Mouse (Mus musculus) heart, embryonic 12.5 days (tissue): Measurements from ENCODE around the gene Nrap. TPM values are rescaled to one million over a fixed set of nuclear protein-coding genes. Genes with fewer than 3 reads are reported as not detected.
A peak's percentile ranks its signal among the peaks of the same experiment; 100 is the strongest.

Source experiments
- ATAC-seq: fragments of 200-750 bp; cut with Nextera tagmentation; 2 replicates; pipeline ENCODE4 v1.8.0; 2017; ENCODE audit warnings: moderate TSS enrichment, moderate library complexity; ENCODE audit not compliant: insufficient number of reproducible peaks, low FRiP score
- H3K27ac ChIP-seq: fragments of 300-500 bp; sonication (generic); 2 replicates; pipeline ENCODE4 v1.5.1; 2016; ENCODE audit warnings: mild to moderate bottlenecking, moderate library complexity; ENCODE audit not compliant: poor library complexity, severe bottlenecking
- H3K27me3 ChIP-seq: fragments of 300-500 bp; sonication (generic); replicated peaks from 2 replicates; pipeline ENCODE4 v1.6.1; 2016; ENCODE audit warnings: mild to moderate bottlenecking, moderate library complexity
- H3K36me3 ChIP-seq: fragments of 300-500 bp; sonication (generic); 2 replicates; pipeline ENCODE4 v1.6.1; 2016; ENCODE audit warnings: mild to moderate bottlenecking, moderate library complexity
- H3K4me1 ChIP-seq: fragments of 300-500 bp; sonication (generic); replicated peaks from 2 replicates; pipeline ENCODE4 v1.6.1; 2016; ENCODE audit warnings: mild to moderate bottlenecking
- H3K4me2 ChIP-seq: fragments of 300-500 bp; sonication (generic); 2 replicates; pipeline ENCODE4 v1.6.1; 2016; ENCODE audit warnings: mild to moderate bottlenecking, moderate library complexity
- H3K4me3 ChIP-seq: fragments of 300-500 bp; sonication (generic); 2 replicates; pipeline ENCODE4 v1.5.1; 2016; ENCODE audit warnings: mild to moderate bottlenecking
- H3K9ac ChIP-seq: fragments of 300-500 bp; sonication (generic); 2 replicates; pipeline ENCODE4 v1.6.1; 2016; ENCODE audit warnings: mild to moderate bottlenecking, moderate library complexity
- H3K9me3 ChIP-seq: fragments of 300-500 bp; sonication (generic); replicated peaks from 2 replicates; pipeline ENCODE4 v1.6.1; 2016; ENCODE audit warnings: mild to moderate bottlenecking, moderate library complexity
- WGBS: fragments of 180-500 bp; shearing (Covaris S2); methylation state at CpG from one replicate; pipeline ENCODE4 v1.1.7; 2016; 5-methylcytosine and 5-hydroxymethylcytosine counted together
- polyA plus RNA-seq: library from polyadenylated mRNA; unstranded; fragments of >200 nt; fragmentation: Nextera tagmentation; extraction: Ambion mirVana; gene quantifications from 2 replicates; pipeline ENCODE4 v1.2.1, GENCODE M21; 2016

Gene Nrap
- polyA plus RNA-seq, 1 experiment from 2014 or later: 23.2 TPM

DNA sequence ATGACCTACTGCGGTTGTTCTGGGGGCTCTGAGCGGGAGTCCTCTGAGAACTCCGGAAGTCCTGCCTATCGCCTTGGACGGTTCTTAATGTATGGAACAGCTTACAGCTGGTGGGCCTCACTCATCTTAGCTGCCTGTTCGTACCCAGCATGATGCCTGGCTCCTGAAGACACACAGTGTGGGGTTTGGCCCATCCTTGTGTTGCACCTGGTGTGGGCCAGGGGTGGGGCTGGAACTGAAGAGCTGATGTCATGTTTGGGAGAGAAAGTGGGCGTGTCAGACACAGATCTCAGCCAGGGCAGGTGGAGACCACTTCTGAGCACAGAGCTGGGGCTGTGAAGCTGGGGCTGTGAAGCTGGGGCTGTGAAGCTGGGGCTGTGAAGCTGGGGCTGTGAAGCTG is 9.5 kb downstream of the Nrap start:
- ATAC-seq: 0 out of 2 replicates have a peak, but pooled peaks have one; percentile 16
- no peaks in the 10 kb centered on the region for H3K27me3 ChIP-seq
- peaks cover 22% of the 10 kb centered on the region for H3K4me1 ChIP-seq
- H3K27ac ChIP-seq: no peak overlapping the region
- WGBS: 79% methylated on average over 7 of the region's 7 CpGs
- peaks cover 36% of the 10 kb centered on the region for H3K36me3 ChIP-seq
- 0 out of 2 replicates have a peak, but pooled peaks cover 5% of the 10 kb centered on the region for H3K9me3 ChIP-seq
- no peak overlapping the region for H3K4me3 ChIP-seq
- no peak overlapping the region for H3K4me2 ChIP-seq
- no peak overlapping the region for H3K9ac ChIP-seq

DNA sequence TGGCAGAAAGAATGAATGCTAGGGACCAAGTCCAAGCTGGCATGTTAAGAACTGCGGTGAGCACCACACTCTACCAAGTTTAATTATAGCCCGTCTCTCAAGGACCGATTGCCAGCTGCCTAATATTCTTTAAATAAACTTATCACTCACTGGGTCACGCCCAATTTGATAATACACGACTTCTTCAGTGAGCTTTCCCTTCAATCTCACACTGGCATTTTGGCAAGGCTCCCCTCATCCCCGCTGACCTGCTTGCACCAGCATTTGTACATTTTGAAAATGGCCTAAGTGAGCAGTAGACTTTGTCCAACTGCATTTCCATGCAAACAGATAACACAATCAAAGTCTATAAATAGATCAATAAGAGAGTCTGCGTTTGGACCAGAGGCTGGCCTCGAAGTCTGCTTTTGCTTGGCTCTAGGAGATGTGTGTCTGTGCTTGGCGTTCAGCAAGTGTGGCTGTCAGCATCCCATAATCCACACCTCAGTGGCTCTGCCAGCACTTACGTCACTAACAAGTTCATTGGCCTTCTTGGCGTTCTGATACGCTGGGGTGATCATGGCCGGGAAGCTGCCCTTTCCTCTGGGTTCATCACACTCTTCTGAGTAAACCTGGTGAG is 11.2 kb downstream of the Nrap start:
- H3K27ac ChIP-seq: peak overlapping the region; percentile 84
- H3K4me2 ChIP-seq: peak overlapping the region; percentile 8; the same call in 1 of the 2 replicates
- no peak overlapping the region for H3K4me3 ChIP-seq
- WGBS: 32% methylated on average over 13 of the region's 13 CpGs
- H3K9ac ChIP-seq: no peak overlapping the region
- peak; percentile 67 for ATAC-seq
- H3K36me3 ChIP-seq: peaks cover 29% of the 10 kb centered on the region
- H3K27me3 ChIP-seq: no peaks in the 10 kb centered on the region
- H3K9me3 ChIP-seq: 0 out of 2 replicates have a peak, but pooled peaks cover 5% of the 10 kb centered on the region
- peaks cover 22% of the 10 kb centered on the region for H3K4me1 ChIP-seq

DNA sequence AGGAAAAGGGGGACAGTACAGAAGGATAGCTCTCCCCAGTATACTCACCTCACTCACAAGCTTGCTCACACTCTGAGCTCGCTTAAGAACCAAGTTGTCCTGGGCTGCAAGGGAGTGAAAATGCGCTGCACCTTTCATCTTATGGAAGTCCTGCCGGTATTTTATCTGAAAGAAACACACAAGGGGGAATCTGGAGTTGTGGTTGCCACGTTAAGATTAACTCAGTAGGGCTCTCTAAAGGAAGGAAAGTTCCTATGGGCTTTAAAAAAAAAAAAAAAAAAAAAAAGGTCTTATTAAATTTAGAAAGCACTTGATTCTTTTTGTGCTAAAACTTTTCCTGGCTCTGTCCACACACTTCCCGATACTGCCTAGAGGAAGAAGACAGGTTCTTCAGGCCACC is 11.8 kb downstream of the Nrap start:
- H3K9ac ChIP-seq: no peak overlapping the region
- no peaks in the 10 kb centered on the region for H3K27me3 ChIP-seq
- 0 out of 2 replicates have a peak, but pooled peaks cover 5% of the 10 kb centered on the region for H3K9me3 ChIP-seq
- H3K27ac ChIP-seq: peak overlapping the region; percentile 84
- H3K36me3 ChIP-seq: peaks cover 25% of the 10 kb centered on the region
- no peak overlapping the region for H3K4me3 ChIP-seq
- 57% methylated on average over 5 of the region's 5 CpGs for WGBS
- no peak for ATAC-seq
- peak overlapping the region; percentile 8; the same call in 1 of the 2 replicates for H3K4me2 ChIP-seq
- H3K4me1 ChIP-seq: peaks cover 22% of the 10 kb centered on the region

DNA sequence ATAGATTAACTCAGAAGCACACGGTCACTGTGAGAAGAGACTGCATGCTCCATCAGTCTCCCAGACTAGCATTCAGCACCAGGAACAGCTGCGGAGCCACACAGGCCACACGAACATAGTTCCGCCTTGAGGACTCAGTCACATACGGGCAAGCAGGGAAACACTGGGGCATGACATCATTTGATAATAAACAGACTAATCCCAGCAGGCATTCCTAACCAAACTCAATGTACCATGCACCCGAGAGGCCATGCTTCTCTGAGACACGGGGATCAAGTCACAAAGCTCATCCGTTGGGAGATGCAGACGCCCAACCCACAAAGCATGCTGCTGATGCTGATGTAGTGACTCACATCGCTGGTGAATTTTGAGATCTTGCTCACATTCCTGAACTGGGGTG is 15.8 kb downstream of the Nrap start:
- H3K27me3 ChIP-seq: no peaks in the 10 kb centered on the region
- 43% methylated on average over 10 of the region's 10 CpGs for WGBS
- H3K9ac ChIP-seq: no peak overlapping the region
- peaks cover 28% of the 10 kb centered on the region for H3K36me3 ChIP-seq
- no peak overlapping the region for H3K4me3 ChIP-seq
- peaks cover 12% of the 10 kb centered on the region for H3K4me1 ChIP-seq
- no peak overlapping the region for H3K4me2 ChIP-seq
- no peak overlapping the region for H3K27ac ChIP-seq
- 0 out of 2 replicates have a peak, but pooled peaks cover 5% of the 10 kb centered on the region for H3K9me3 ChIP-seq
- no peak for ATAC-seq

DNA sequence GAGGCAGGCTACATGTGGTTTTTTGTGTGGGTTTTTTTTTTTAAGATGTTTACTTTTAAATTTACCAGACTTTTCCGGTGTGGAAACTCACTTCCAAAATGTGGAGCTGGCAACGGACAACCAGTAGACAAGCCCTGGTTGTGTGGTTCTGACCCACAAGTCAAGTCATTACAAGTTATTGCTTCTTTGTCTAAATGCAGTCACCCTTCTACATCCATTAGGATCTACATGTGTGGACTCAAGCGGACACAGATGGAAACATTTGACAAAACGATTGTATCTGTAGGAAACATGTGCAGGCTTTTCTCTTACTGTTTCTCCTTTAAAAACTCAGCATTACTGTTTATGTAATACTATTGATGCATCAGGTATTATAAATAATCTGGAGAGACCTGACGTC is 16.6 kb downstream of the Nrap start:
- no peak for ATAC-seq
- H3K9ac ChIP-seq: no peak overlapping the region
- 89% methylated on average over 5 of the region's 5 CpGs for whole genome bisulfite sequencing
- no peaks in the 10 kb centered on the region for H3K27me3 ChIP-seq
- H3K4me1 ChIP-seq: peaks cover 4% of the 10 kb centered on the region
- H3K4me3 ChIP-seq: no peak overlapping the region
- no peak overlapping the region for H3K4me2 ChIP-seq
- peaks cover 34% of the 10 kb centered on the region for H3K36me3 ChIP-seq
- no peak overlapping the region for H3K27ac ChIP-seq
- H3K9me3 ChIP-seq: 0 out of 2 replicates have a peak, but pooled peaks cover 5% of the 10 kb centered on the region

DNA sequence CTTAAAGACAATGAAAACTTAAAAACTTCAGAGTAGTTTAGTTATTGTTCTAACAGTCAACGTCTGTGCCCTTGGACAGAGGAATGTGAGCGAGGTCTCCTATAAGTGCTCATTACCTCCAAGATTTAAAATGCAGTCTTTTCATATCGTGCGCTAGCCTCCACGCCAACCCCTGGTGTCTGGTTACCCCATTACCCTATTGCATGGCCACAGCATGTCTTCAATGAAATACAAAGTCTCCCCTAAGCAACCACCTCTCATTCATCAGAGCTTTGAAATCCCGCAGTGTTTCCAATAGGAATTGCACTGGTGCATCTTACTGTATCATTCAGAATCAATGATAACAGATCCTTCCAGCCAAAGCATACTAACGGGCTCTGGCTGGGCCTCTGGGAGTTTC is 17.6 kb downstream of the Nrap start:
- Histone ChIP-seq H3K9me3 (0 out of 2 replicates have a peak, but pooled peaks cover 5% of the 10 kb centered on the region), H3K27me3 (no peaks in the 10 kb centered on the region), H3K27ac (no peak overlapping the region), H3K4me2 (no peak overlapping the region), H3K4me1 (no peaks in the 10 kb centered on the region), H3K36me3 (peaks cover 30% of the 10 kb centered on the region), H3K4me3 (no peak overlapping the region), H3K9ac (no peak overlapping the region)
- WGBS: 82% methylated on average over 7 of the region's 7 CpGs
- ATAC-seq: no peak

DNA sequence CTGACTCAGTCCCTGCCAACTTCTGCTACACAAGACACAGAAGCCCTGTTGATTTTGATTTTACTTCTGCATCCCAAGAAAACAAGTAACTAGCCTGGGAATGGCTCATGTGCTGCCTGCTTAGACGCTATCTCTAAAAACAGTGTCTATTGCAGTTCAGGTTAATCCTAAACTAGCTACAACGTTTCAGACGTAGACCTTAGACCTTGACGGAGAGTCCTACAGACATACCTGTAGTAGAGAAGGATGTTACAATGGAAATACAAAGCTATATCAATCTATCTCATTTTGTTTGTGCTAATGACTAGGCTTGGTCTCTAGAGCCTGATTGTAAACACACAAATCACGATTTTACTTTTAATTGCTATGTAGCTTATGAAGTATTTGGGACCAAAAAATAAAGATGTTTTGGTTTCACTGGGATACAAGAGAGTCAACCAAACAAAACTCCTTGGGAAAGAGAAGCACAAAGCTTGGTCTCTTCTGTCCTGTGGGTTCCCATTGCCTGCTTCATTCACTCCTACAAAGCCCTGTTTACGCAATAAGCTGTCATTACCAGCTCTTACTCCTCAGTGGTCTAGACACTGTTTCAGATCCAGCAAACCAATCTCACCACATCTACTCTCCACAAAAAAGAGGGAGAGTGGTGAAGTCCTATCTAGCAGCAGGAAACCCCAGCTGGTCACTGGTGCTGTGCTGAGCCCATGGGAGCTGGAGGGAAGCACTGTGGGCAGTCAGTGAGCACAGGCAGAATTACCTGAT is 19.3 kb downstream of the Nrap start:
- H3K9ac ChIP-seq: no peak overlapping the region
- no peak overlapping the region for H3K4me2 ChIP-seq
- H3K4me1 ChIP-seq: no peaks in the 10 kb centered on the region
- no peak overlapping the region for H3K4me3 ChIP-seq
- no peaks in the 10 kb centered on the region for H3K27me3 ChIP-seq
- peaks cover 31% of the 10 kb centered on the region for H3K36me3 ChIP-seq
- WGBS: 86% methylated on average over 6 of the region's 6 CpGs
- no peaks in the 10 kb centered on the region for H3K9me3 ChIP-seq
- no peak overlapping the region for H3K27ac ChIP-seq
- ATAC-seq: no peak

DNA sequence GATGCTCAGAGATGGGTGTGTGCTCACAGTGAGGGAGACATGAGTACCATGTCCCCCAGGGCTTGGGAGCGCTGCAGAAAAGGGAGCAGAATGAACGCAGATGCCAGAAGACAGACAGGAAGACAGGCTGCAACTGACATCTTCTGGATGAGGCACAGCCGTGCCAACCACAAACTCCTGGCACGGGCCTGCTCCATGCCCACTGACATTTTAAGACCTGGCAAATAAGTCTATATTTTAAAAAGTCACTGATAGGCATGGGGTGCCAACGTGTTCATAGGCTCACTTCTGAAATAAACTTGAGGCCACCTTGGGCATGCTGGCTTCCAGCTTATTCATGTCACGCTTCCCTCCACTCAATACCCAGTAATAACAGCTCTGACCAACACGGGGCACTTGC is 20.9 kb downstream of the Nrap start:
- no peak for ATAC-seq
- Histone ChIP-seq H3K27ac (no peak overlapping the region), H3K36me3 (peaks cover 38% of the 10 kb centered on the region), H3K9me3 (no peaks in the 10 kb centered on the region), H3K4me1 (no peaks in the 10 kb centered on the region), H3K4me2 (no peak overlapping the region), H3K9ac (no peak overlapping the region), H3K27me3 (no peaks in the 10 kb centered on the region), H3K4me3 (no peak overlapping the region)
- 87% methylated on average over 7 of the region's 7 CpGs for WGBS

DNA sequence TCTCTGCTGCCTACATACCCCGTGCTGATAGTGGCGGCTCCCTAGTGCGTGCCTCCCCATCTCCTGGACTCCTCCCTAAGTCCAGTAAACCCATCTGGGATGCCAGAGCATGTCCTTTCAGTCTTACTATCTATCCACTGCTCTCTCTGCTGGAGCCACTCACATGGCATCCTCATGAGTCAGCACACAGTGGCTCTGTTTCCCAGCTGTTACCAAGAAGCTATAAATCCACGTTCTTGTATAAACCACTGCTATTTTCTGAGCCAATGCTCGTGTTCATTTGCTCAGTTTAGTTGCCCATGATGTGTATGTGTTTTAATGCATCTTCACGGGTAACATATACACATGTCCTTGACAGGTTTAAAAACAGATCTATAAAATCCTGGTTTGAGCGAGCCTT is 22.1 kb downstream of the Nrap start:
- ATAC-seq: no peak
- H3K9ac ChIP-seq: no peak overlapping the region
- H3K27ac ChIP-seq: no peak overlapping the region
- H3K4me1 ChIP-seq: no peaks in the 10 kb centered on the region
- H3K27me3 ChIP-seq: no peaks in the 10 kb centered on the region
- H3K36me3 ChIP-seq: peaks cover 48% of the 10 kb centered on the region
- 82% methylated on average over 7 of the region's 7 CpGs for WGBS
- H3K9me3 ChIP-seq: no peaks in the 10 kb centered on the region
- H3K4me3 ChIP-seq: no peak overlapping the region
- no peak overlapping the region for H3K4me2 ChIP-seq

DNA sequence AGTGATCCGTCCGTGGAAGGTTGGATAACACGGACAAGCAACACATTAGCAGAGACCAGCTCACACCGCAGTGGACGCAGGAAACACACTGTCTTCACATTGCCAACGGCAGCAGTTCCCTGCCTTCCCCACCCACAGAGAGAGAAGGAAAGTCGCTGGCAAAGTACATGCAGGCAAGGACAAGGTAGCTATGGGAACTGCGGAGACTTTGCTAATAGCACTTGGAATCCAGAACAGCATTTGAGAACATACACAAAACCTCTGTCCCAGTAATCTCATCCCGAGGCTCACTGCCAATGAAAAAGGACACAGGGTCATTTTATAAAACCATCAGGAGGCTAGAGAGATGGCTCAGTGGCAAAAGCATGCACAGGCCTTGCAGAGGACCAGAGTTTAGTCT is 23.2 kb downstream of the Nrap start:
- H3K4me2 ChIP-seq: no peak overlapping the region
- H3K27me3 ChIP-seq: no peaks in the 10 kb centered on the region
- H3K9ac ChIP-seq: no peak overlapping the region
- H3K9me3 ChIP-seq: no peaks in the 10 kb centered on the region
- no peak for ATAC-seq
- no peaks in the 10 kb centered on the region for H3K4me1 ChIP-seq
- peaks cover 56% of the 10 kb centered on the region for H3K36me3 ChIP-seq
- H3K4me3 ChIP-seq: no peak overlapping the region
- 77% methylated on average over 9 of the region's 9 CpGs for WGBS
- H3K27ac ChIP-seq: no peak overlapping the region

DNA sequence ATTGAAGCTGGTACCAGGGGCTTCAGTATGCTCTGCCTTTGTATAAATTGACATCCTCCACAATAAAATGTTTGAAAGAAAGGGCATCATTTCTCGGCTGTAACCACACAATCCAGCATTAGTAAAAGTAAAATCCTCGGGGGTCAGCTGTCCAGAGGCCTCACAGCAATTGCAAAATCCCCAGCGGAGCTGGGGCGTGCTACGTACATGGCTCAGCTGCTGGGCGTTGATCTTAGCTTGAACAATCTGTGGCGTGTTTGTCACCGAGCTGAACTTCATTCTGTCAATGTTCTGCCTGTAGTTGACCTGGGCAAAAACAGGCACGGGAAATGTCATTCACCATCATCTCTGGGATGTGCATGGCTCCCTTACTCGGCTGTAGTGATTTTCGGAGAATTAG is 23.7 kb downstream of the Nrap start:
- ATAC-seq: no peak
- peaks cover 59% of the 10 kb centered on the region for H3K36me3 ChIP-seq
- no peak overlapping the region for H3K4me2 ChIP-seq
- H3K9ac ChIP-seq: no peak overlapping the region
- no peaks in the 10 kb centered on the region for H3K9me3 ChIP-seq
- no peak overlapping the region for H3K4me3 ChIP-seq
- H3K27me3 ChIP-seq: no peaks in the 10 kb centered on the region
- WGBS: 83% methylated on average over 11 of the region's 11 CpGs
- no peak overlapping the region for H3K27ac ChIP-seq
- H3K4me1 ChIP-seq: no peaks in the 10 kb centered on the region
